Mouse (Mus musculus): ENCODE data around the gene 1190007I07Rik. TPM values are rescaled to one million over a fixed set of nuclear protein-coding genes. Genes with fewer than 3 reads are reported as not detected.

1190007I07Rik gene
- polyA plus RNA-seq, 1 experiment from 2014 or later = 34.5 TPM

DNA sequence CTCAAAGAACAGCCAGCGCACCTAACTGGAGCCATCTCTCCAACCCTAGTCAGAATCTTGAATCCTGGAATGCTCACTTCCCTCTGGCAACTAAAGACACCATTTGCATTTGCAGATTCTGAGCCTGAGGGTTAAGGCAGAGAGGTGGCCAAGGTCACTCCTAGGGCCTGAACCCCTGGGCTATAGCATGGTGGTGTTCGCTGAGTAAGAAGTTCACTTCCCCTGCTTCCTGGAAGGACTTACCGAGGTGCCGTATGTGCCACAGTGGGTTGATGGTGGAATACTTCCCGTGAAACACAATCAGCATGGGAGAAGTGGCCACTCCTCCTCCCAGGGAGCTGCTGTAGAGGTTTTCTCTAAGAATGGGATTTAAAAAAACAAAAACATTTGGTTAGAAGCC lies 29.6 kb upstream of the 1190007I07Rik start:
- H3K27me3 ChIP-seq (ENCODE audit: control insufficient read depth, insufficient read depth, low read depth, low read length) = no peaks in the 10 kb centered on the region
- no peak overlapping the region for H3K9ac ChIP-seq (ENCODE audit: low read length)
- no peak for ATAC-seq (ENCODE audit: low read depth)
- no peak overlapping the region for H3K4me3 ChIP-seq (ENCODE audit: low read length)
- no peaks in the 10 kb centered on the region for H3K9me3 ChIP-seq (ENCODE audit: control insufficient read depth, low read length)
- peaks cover 10% of the 10 kb centered on the region for H3K36me3 ChIP-seq (ENCODE audit: control insufficient read depth, insufficient read depth, low read length)
- H3K4me2 ChIP-seq (ENCODE audit: low read depth, low read length) = no peak overlapping the region
- 73% methylated on average over 5 of the region's 5 CpGs for WGBS
- no peaks in the 10 kb centered on the region for H3K4me1 ChIP-seq (replicated peaks; ENCODE audit: control insufficient read depth, insufficient read depth, low read length)
- H3K27ac ChIP-seq (ENCODE audit: low read length) = no peak overlapping the region

DNA sequence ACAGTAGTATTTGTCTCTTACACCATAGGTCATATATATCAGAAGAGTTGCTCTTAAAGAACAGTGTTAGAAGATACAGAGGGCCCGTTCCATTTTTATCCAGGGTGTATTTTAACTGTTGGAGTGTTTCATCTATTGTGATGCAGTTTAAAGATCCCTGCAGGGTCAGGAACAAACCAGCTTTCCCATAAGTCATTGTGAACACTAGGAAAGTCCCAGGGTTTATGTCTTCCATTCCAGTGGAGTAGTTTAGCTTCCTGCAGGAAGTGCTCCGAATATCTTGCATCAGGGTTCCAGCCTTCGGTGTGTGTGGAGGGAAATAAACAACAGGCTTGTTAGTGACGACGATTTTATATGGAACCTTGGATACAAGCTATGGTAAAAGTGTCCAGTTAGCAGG lies 28.2 kb upstream of the 1190007I07Rik start:
- H3K9ac ChIP-seq (ENCODE audit: low read length) = no peak overlapping the region
- peaks cover 19% of the 10 kb centered on the region for H3K36me3 ChIP-seq (ENCODE audit: control insufficient read depth, insufficient read depth, low read length)
- H3K4me1 ChIP-seq (replicated peaks; ENCODE audit: control insufficient read depth, insufficient read depth, low read length) = no peaks in the 10 kb centered on the region
- 76% methylated on average over 5 of the region's 5 CpGs for WGBS
- no peak for ATAC-seq (ENCODE audit: low read depth)
- no peaks in the 10 kb centered on the region for H3K27me3 ChIP-seq (ENCODE audit: control insufficient read depth, insufficient read depth, low read depth, low read length)
- no peak overlapping the region for H3K27ac ChIP-seq (ENCODE audit: low read length)
- H3K9me3 ChIP-seq (ENCODE audit: control insufficient read depth, low read length) = no peaks in the 10 kb centered on the region
- no peak overlapping the region for H3K4me3 ChIP-seq (ENCODE audit: low read length)
- H3K4me2 ChIP-seq (ENCODE audit: low read depth, low read length) = no peak overlapping the region

DNA sequence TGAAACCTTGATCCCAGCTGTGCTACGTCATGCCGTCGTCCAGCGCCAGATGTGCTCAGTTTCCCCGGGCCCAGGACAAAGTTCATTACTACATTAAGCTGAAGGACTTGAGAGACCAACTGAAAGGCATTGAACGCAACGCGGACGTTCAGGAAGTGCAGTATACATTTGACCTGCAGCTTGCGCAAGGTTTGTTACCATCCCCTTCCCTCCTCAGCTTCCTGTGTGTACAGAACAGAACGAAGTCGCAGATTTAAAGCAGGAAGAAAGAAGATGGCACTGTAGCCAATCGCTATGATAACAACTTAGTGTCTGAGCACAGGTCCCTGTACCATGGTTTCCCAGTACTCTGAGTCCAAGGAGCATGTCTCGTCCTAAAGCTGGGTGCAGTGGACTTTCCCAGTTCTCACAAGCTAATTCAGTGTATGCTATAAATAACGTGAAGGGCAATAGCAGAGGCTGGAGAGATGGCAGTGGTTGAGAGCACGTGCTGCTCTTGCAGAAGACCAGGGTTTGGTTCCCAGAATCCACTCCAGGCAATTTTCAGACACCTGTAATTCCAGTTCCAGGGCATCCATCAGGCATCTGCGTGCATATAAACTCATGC lies 24.3 kb upstream of the 1190007I07Rik start:
- no peaks in the 10 kb centered on the region for H3K9me3 ChIP-seq (ENCODE audit: control insufficient read depth, low read length)
- H3K27me3 ChIP-seq (ENCODE audit: control insufficient read depth, insufficient read depth, low read depth, low read length) = no peaks in the 10 kb centered on the region
- H3K9ac ChIP-seq (ENCODE audit: low read length) = no peak overlapping the region
- H3K4me3 ChIP-seq (ENCODE audit: low read length) = no peak overlapping the region
- peaks cover 36% of the 10 kb centered on the region for H3K36me3 ChIP-seq (ENCODE audit: control insufficient read depth, insufficient read depth, low read length)
- ATAC-seq (ENCODE audit: low read depth) = no peak
- H3K27ac ChIP-seq (ENCODE audit: low read length) = no peak overlapping the region
- WGBS = 79% methylated on average over 17 of the region's 17 CpGs
- H3K4me2 ChIP-seq (ENCODE audit: low read depth, low read length) = no peak overlapping the region
- H3K4me1 ChIP-seq (replicated peaks; ENCODE audit: control insufficient read depth, insufficient read depth, low read length) = no peaks in the 10 kb centered on the region

DNA sequence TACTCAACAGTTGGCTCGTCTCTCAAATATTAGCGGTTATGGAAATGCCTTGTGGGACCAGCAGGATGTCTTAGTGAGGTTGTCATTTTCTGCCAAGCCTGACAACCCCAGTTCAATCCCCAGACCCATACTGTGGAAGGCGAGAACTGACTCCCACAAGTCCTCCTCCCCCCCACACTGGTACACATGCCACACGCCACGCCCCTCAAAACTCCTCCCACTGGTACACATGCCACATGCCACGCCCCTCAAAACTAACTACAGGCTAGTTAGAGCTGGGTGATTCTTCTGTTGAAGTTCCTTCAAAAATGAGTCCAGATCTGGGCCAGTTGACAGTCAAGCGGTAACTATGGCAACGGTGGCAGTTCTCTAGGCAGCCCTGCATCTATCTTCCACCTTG lies 23.1 kb upstream of the 1190007I07Rik start:
- Histone ChIP-seq H3K9me3 (ENCODE audit: control insufficient read depth, low read length) (no peaks in the 10 kb centered on the region), H3K4me3 (ENCODE audit: low read length) (no peak overlapping the region), H3K27me3 (ENCODE audit: control insufficient read depth, insufficient read depth, low read depth, low read length) (no peaks in the 10 kb centered on the region), H3K4me1 (replicated peaks; ENCODE audit: control insufficient read depth, insufficient read depth, low read length) (no peaks in the 10 kb centered on the region), H3K9ac (ENCODE audit: low read length) (no peak overlapping the region), H3K36me3 (ENCODE audit: control insufficient read depth, insufficient read depth, low read length) (peaks cover 45% of the 10 kb centered on the region), H3K27ac (ENCODE audit: low read length) (no peak overlapping the region), H3K4me2 (ENCODE audit: low read depth, low read length) (no peak overlapping the region)
- no peak for ATAC-seq (ENCODE audit: low read depth)
- WGBS = 95% methylated on average over 8 of the region's 8 CpGs

DNA sequence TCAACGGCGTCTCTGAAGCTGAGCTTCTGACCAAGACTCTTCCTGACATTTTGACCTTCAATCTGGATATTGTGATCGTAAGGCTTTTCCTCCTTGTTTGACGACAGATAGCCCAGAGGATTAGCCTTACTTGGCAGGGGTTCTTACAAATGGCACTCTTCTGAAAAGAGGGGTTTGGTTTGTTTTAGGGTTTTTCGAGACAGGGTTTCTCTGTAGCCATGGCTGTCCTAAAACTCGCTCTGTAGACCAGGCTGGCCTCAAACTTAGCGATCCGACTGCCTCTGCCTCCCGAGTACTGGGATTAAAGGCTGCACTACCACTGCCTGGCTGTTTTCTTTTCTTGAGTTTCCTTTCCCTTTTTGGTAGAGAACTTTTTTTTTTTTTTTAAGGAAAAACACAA lies 18.5 kb upstream of the 1190007I07Rik start:
- Histone ChIP-seq H3K4me3 (ENCODE audit: low read length) (no peak overlapping the region), H3K36me3 (ENCODE audit: control insufficient read depth, insufficient read depth, low read length) (peaks cover 54% of the 10 kb centered on the region), H3K27ac (ENCODE audit: low read length) (no peak overlapping the region), H3K27me3 (ENCODE audit: control insufficient read depth, insufficient read depth, low read depth, low read length) (no peaks in the 10 kb centered on the region), H3K4me2 (ENCODE audit: low read depth, low read length) (no peak overlapping the region), H3K4me1 (replicated peaks; ENCODE audit: control insufficient read depth, insufficient read depth, low read length) (no peaks in the 10 kb centered on the region), H3K9me3 (ENCODE audit: control insufficient read depth, low read length) (no peaks in the 10 kb centered on the region), H3K9ac (ENCODE audit: low read length) (no peak overlapping the region)
- ATAC-seq (ENCODE audit: low read depth) = no peak
- WGBS = 90% methylated on average over 9 of the region's 9 CpGs

DNA sequence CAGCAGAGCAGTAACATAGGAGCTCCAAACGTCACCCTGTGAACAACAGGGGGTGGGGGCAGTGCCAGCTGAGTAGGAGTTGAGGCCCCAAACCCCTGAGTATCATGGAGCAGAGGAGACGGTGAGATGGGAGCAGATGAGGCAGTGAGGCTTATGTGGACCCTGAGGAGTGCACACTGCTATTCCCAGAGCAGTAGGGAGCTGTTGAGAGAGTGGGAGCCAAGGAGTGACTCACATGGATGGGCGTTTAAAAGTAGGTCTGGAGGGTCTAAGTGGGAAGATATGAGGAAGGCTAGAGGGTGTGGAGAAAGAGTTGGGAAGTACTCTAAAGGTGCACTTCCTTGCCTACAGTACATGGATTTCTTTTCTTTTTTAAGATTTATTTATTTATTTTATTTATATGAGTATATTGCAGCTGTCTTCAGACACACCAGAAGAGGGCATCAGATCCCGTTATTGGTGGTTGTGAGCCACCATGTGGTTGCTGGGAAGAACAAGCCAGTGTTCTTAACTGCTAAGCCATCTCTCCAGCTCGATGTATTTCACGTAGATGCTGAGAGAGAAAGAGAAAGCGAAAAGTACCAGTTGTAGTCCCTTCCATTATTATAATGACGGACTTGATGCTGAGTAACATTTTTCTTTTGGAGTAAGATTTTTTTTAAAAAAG lies 16.1 kb upstream of the 1190007I07Rik start:
- Histone ChIP-seq H3K4me2 (ENCODE audit: low read depth, low read length) (no peak overlapping the region), H3K9me3 (ENCODE audit: control insufficient read depth, low read length) (no peaks in the 10 kb centered on the region), H3K36me3 (ENCODE audit: control insufficient read depth, insufficient read depth, low read length) (peaks cover 43% of the 10 kb centered on the region), H3K4me1 (replicated peaks; ENCODE audit: control insufficient read depth, insufficient read depth, low read length) (no peaks in the 10 kb centered on the region), H3K27ac (ENCODE audit: low read length) (no peak overlapping the region), H3K4me3 (ENCODE audit: low read length) (no peak overlapping the region), H3K27me3 (ENCODE audit: control insufficient read depth, insufficient read depth, low read depth, low read length) (no peaks in the 10 kb centered on the region), H3K9ac (ENCODE audit: low read length) (no peak overlapping the region)
- 88% methylated on average over 8 of the region's 8 CpGs for WGBS
- no peak for ATAC-seq (ENCODE audit: low read depth)

DNA sequence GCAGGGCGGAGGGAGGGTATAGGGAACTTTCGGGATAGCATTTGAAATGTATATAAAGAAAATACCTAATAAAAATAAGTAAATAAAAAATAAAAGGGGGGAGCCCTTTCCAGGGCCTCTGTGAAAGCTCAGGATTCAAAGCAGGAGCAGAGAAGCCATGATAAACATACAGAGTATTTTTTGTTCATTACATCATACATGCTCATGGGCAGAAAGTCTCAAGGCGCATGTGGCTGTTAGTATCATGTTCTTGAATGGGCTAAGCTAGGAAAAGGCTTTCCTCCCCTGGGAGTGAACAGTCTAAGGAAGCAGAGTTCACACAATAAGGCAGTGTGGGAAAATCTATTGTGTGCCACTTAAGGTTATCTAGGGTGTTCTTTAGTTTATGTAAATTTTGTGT lies 13.3 kb upstream of the 1190007I07Rik start:
- WGBS = 96% methylated on average over 3 of the region's 3 CpGs
- Histone ChIP-seq H3K9me3 (ENCODE audit: control insufficient read depth, low read length) (no peaks in the 10 kb centered on the region), H3K4me2 (ENCODE audit: low read depth, low read length) (no peak overlapping the region), H3K36me3 (ENCODE audit: control insufficient read depth, insufficient read depth, low read length) (peaks cover 33% of the 10 kb centered on the region), H3K4me3 (ENCODE audit: low read length) (no peak overlapping the region), H3K4me1 (replicated peaks; ENCODE audit: control insufficient read depth, insufficient read depth, low read length) (peaks cover 2% of the 10 kb centered on the region; the same call in 1 of the 2 replicates), H3K27ac (ENCODE audit: low read length) (no peak overlapping the region), H3K9ac (ENCODE audit: low read length) (no peak overlapping the region), H3K27me3 (ENCODE audit: control insufficient read depth, insufficient read depth, low read depth, low read length) (no peaks in the 10 kb centered on the region)
- no peak for ATAC-seq (ENCODE audit: low read depth)

DNA sequence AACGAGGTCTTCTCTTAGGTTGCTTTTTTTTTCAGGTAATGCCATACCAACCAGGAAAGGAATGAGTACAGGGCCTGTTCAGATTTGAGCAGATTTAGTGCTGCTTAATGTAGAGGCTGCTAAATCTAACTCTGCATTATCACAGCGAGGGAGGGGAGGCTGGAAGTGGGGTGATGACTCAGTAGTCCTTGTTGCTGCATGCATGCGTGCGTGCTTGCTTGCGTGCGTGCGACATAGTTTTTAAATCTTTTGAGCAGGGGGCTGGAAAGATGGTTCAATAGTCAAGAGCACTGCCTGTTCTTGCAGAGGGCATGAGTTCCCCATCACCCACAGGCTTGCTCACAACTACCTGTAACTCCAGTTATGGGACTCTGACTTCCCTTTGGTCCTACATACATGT lies 11.3 kb upstream of the 1190007I07Rik start:
- WGBS = 98% methylated on average over 7 of the region's 7 CpGs
- Histone ChIP-seq H3K36me3 (ENCODE audit: control insufficient read depth, insufficient read depth, low read length) (peaks cover 18% of the 10 kb centered on the region), H3K9ac (ENCODE audit: low read length) (no peak overlapping the region), H3K4me3 (ENCODE audit: low read length) (no peak overlapping the region), H3K9me3 (ENCODE audit: control insufficient read depth, low read length) (no peaks in the 10 kb centered on the region), H3K27ac (ENCODE audit: low read length) (no peak overlapping the region), H3K4me1 (replicated peaks; ENCODE audit: control insufficient read depth, insufficient read depth, low read length) (peaks cover 13% of the 10 kb centered on the region), H3K4me2 (ENCODE audit: low read depth, low read length) (no peak overlapping the region), H3K27me3 (ENCODE audit: control insufficient read depth, insufficient read depth, low read depth, low read length) (no peaks in the 10 kb centered on the region)
- ATAC-seq (ENCODE audit: low read depth) = no peak

DNA sequence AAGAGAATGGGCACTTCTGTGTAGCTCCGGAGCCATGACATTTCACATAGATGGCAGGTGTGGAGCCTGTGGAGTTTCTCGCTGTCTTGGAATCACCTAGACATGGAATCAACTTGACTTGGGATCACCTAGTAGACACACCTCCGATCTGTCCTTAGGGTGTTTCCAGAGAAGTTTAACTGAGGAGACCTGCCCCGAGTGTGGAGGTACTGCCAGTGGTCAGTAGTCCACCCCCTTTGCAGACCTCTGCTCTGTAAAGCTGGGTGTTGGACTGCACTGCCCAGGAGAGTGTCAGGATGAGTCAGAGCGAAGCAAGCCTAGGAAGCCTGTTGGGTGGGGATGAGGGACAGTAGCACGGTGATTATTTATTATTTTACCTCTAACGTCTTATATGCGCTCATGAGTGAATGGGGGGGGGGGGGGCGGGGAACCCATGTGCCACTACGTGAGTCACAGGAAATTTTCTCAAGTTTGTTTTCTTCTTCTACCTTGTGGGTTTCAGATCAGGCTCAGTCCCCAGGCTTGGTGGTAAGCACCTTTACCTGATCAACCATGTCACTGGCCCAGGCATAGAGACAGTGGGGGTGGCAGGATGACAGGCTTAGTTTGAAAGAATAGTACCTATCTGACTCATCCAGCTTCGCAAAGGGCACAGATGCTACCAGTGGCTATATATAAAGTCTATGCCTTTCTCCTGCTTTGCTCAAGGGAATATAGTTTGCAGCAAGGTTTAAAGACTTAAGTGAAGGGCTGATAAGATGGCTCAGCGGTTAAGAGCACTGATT lies 9.7 kb upstream of the 1190007I07Rik start:
- H3K4me2 ChIP-seq (ENCODE audit: low read depth, low read length) = no peak overlapping the region
- 92% methylated on average over 12 of the region's 12 CpGs for WGBS
- no peak overlapping the region for H3K27ac ChIP-seq (ENCODE audit: low read length)
- H3K27me3 ChIP-seq (ENCODE audit: control insufficient read depth, insufficient read depth, low read depth, low read length) = no peaks in the 10 kb centered on the region
- H3K36me3 ChIP-seq (ENCODE audit: control insufficient read depth, insufficient read depth, low read length) = peaks cover 10% of the 10 kb centered on the region; the same call in 1 of the 2 replicates
- ATAC-seq (ENCODE audit: low read depth) = no peak
- H3K4me1 ChIP-seq (replicated peaks; ENCODE audit: control insufficient read depth, insufficient read depth, low read length) = peaks cover 13% of the 10 kb centered on the region
- H3K9ac ChIP-seq (ENCODE audit: low read length) = no peak overlapping the region
- no peak overlapping the region for H3K4me3 ChIP-seq (ENCODE audit: low read length)
- H3K9me3 ChIP-seq (ENCODE audit: control insufficient read depth, low read length) = no peaks in the 10 kb centered on the region

Measured in lung, embryonic 16.5 days (tissue).